Mouse (Mus musculus): ENCODE results near the gene Frmd6. TPM values are rescaled to one million over a fixed set of nuclear protein-coding genes. Genes with fewer than 3 reads are reported as not detected.

Gene Frmd6
- polyA plus RNA-seq, 1 experiment from 2014 or later, result 68.9 TPM

- DNase-seq (ENCODE audit: low spot score) (no peak), ATAC-seq (replicated peaks; ENCODE audit: insufficient number of reproducible peaks, low FRiP score, low TSS enrichment, low read depth) (no peak)
- Histone ChIP-seq H3K4me3 (ENCODE audit: low read depth, low read length) (no peak overlapping the region), H3K9ac (replicated peaks; ENCODE audit: low read length) (no peak overlapping the region), H3K36me3 (replicated peaks; ENCODE audit: control insufficient read depth, insufficient read depth, low read depth, low read length) (no peaks in the 10 kb centered on the region), H3K9me3 (replicated peaks; ENCODE audit: control insufficient read depth, low read length) (no peaks in the 10 kb centered on the region), H3K27me3 (ENCODE audit: control insufficient read depth, insufficient read depth, low read length) (no peaks in the 10 kb centered on the region), H3K27ac (replicated peaks; ENCODE audit: low read depth, low read length) (no peak overlapping the region), H3K4me1 (ENCODE audit: control insufficient read depth, insufficient read depth, low read length) (no peaks in the 10 kb centered on the region), H3K4me2 (ENCODE audit: low read depth, low read length) (no peak overlapping the region)
- WGBS, result 74% methylated on average over 7 of the region's 7 CpGs
These were observed 38.0 kb downstream of the Frmd6 start for GRCm38 (mm10) chr12:70863281-70863680.

DNA sequence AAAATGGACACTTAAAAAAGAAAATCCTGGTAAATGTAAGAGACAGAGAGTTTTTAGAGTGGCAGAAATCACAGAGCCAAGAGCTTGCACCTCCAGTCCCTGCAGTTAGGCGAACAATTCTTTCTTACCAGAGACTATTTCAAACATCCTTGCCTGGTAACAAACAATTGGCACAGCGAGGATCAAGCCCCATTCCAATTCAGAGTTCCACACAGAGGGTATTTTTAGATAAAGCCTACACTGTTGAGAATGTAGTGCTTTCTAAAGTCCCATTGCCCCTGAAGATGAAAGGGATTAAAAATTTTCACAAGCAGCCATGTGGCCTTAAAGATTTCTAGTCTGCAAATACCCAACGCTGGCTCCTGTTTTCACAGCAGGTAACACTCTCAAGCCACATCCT, 42.5 kb downstream of the Frmd6 start:
- no peak overlapping the region for H3K4me3 ChIP-seq (ENCODE audit: low read depth, low read length)
- H3K27me3 ChIP-seq (ENCODE audit: control insufficient read depth, insufficient read depth, low read length), result no peaks in the 10 kb centered on the region
- 44% methylated on average over 3 of the region's 3 CpGs for WGBS
- H3K27ac ChIP-seq (replicated peaks; ENCODE audit: low read depth, low read length), result no peak overlapping the region
- no peaks in the 10 kb centered on the region for H3K9me3 ChIP-seq (replicated peaks; ENCODE audit: control insufficient read depth, low read length)
- ATAC-seq (replicated peaks; ENCODE audit: insufficient number of reproducible peaks, low FRiP score, low TSS enrichment, low read depth), result no peak
- no peak overlapping the region for H3K4me2 ChIP-seq (ENCODE audit: low read depth, low read length)
- no peaks in the 10 kb centered on the region; the same call in 1 of the 2 replicates for H3K36me3 ChIP-seq (replicated peaks; ENCODE audit: control insufficient read depth, insufficient read depth, low read depth, low read length)
- no peaks in the 10 kb centered on the region for H3K4me1 ChIP-seq (ENCODE audit: control insufficient read depth, insufficient read depth, low read length)
- DNase-seq (ENCODE audit: low spot score), result no peak
- H3K9ac ChIP-seq (replicated peaks; ENCODE audit: low read length), result no peak overlapping the region

DNA sequence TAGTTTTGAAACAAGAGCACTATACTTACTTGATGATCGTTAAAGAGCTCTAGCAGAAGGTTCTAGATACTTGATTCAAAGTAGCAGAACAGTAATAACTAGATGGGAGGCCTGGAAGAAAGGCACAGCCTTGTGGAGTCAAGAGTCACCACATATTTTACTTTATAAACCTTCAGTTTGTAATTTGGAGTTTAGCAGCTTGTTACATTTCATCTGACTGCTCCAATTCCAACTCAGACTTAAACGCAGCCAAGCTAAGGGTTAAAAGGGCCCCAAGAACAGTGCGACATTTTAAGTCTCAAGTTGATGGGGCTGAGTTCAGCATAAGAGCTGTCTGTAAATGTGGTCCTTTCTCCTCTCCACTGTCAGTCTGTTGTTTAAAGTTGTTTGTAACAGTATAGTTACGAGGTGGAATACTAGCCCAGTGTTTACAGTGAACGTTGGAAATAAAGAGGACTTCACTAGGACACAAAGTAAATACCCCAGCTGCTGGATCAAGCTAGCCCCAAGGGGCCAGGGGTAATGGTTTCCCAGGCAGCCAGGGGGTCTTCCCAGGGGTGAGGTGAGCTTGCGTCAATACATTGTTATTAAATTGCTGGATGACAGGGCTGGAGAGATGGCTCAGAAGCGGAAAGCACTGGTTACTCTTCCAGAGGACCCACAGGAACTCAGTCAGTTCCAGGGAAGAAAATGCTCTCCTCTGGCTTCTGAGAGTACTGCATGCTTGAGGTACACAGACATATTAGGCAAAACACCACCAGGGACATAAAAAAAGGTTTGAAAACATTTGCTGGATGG, 43.1 kb downstream of the Frmd6 start:
- H3K9me3 ChIP-seq (replicated peaks; ENCODE audit: control insufficient read depth, low read length), result no peaks in the 10 kb centered on the region
- WGBS, result 30% methylated on average over 7 of the region's 7 CpGs
- no peaks in the 10 kb centered on the region for H3K4me1 ChIP-seq (ENCODE audit: control insufficient read depth, insufficient read depth, low read length)
- H3K4me2 ChIP-seq (ENCODE audit: low read depth, low read length), result no peak overlapping the region
- H3K27me3 ChIP-seq (ENCODE audit: control insufficient read depth, insufficient read depth, low read length), result no peaks in the 10 kb centered on the region
- H3K4me3 ChIP-seq (ENCODE audit: low read depth, low read length), result no peak overlapping the region
- H3K27ac ChIP-seq (replicated peaks; ENCODE audit: low read depth, low read length), result no peak overlapping the region
- H3K9ac ChIP-seq (replicated peaks; ENCODE audit: low read length), result no peak overlapping the region
- ATAC-seq (replicated peaks; ENCODE audit: insufficient number of reproducible peaks, low FRiP score, low TSS enrichment, low read depth), result peak; percentile 30; the same call in 1 of the 2 replicates
- no peaks in the 10 kb centered on the region; the same call in 1 of the 2 replicates for H3K36me3 ChIP-seq (replicated peaks; ENCODE audit: control insufficient read depth, insufficient read depth, low read depth, low read length)
- no peak for DNase-seq (ENCODE audit: low spot score)

GRCm38 (mm10) chr12:70868988-70869291, 43.6 kb downstream of the Frmd6 start:
- H3K9ac ChIP-seq (replicated peaks; ENCODE audit: low read length), result no peak overlapping the region
- no peak overlapping the region for H3K27ac ChIP-seq (replicated peaks; ENCODE audit: low read depth, low read length)
- WGBS, result 76% methylated on average over 9 of the region's 9 CpGs
- no peaks in the 10 kb centered on the region; the same call in 1 of the 2 replicates for H3K36me3 ChIP-seq (replicated peaks; ENCODE audit: control insufficient read depth, insufficient read depth, low read depth, low read length)
- H3K9me3 ChIP-seq (replicated peaks; ENCODE audit: control insufficient read depth, low read length), result no peaks in the 10 kb centered on the region
- H3K27me3 ChIP-seq (ENCODE audit: control insufficient read depth, insufficient read depth, low read length), result no peaks in the 10 kb centered on the region
- DNase-seq (ENCODE audit: low spot score) (no peak), ATAC-seq (replicated peaks; ENCODE audit: insufficient number of reproducible peaks, low FRiP score, low TSS enrichment, low read depth) (peak; percentile 40; the same call in 1 of the 2 replicates)
- H3K4me2 ChIP-seq (ENCODE audit: low read depth, low read length), result no peak overlapping the region
- H3K4me1 ChIP-seq (ENCODE audit: control insufficient read depth, insufficient read depth, low read length), result no peaks in the 10 kb centered on the region
- no peak overlapping the region for H3K4me3 ChIP-seq (ENCODE audit: low read depth, low read length)

GRCm38 (mm10) chr12:70873544-70873943, 48.2 kb downstream of the Frmd6 start:
- H3K4me1 ChIP-seq (ENCODE audit: control insufficient read depth, insufficient read depth, low read length), result no peaks in the 10 kb centered on the region
- 82% methylated on average over 6 of the region's 6 CpGs for WGBS
- no peak overlapping the region for H3K4me3 ChIP-seq (ENCODE audit: low read depth, low read length)
- H3K27ac ChIP-seq (replicated peaks; ENCODE audit: low read depth, low read length), result no peak overlapping the region
- no peak overlapping the region for H3K4me2 ChIP-seq (ENCODE audit: low read depth, low read length)
- no peaks in the 10 kb centered on the region; the same call in 1 of the 2 replicates for H3K36me3 ChIP-seq (replicated peaks; ENCODE audit: control insufficient read depth, insufficient read depth, low read depth, low read length)
- ATAC-seq (replicated peaks; ENCODE audit: insufficient number of reproducible peaks, low FRiP score, low TSS enrichment, low read depth) (no peak), DNase-seq (ENCODE audit: low spot score) (no peak)
- no peaks in the 10 kb centered on the region for H3K27me3 ChIP-seq (ENCODE audit: control insufficient read depth, insufficient read depth, low read length)
- H3K9me3 ChIP-seq (replicated peaks; ENCODE audit: control insufficient read depth, low read length), result no peaks in the 10 kb centered on the region
- no peak overlapping the region for H3K9ac ChIP-seq (replicated peaks; ENCODE audit: low read length)

GRCm38 (mm10) chr12:70876270-70876998, 51.1 kb downstream of the Frmd6 start:
- 90% methylated on average over 21 of the region's 21 CpGs for WGBS
- H3K4me2 ChIP-seq (ENCODE audit: low read depth, low read length), result no peak overlapping the region
- H3K27me3 ChIP-seq (ENCODE audit: control insufficient read depth, insufficient read depth, low read length), result no peaks in the 10 kb centered on the region
- DNase-seq (ENCODE audit: low spot score), result no peak
- H3K9ac ChIP-seq (replicated peaks; ENCODE audit: low read length), result no peak overlapping the region
- no peak overlapping the region for H3K4me3 ChIP-seq (ENCODE audit: low read depth, low read length)
- H3K9me3 ChIP-seq (replicated peaks; ENCODE audit: control insufficient read depth, low read length), result no peaks in the 10 kb centered on the region
- no peaks in the 10 kb centered on the region for H3K4me1 ChIP-seq (ENCODE audit: control insufficient read depth, insufficient read depth, low read length)
- no peaks in the 10 kb centered on the region; the same call in none of the 2 replicates for H3K36me3 ChIP-seq (replicated peaks; ENCODE audit: control insufficient read depth, insufficient read depth, low read depth, low read length)
- no peak for ATAC-seq (replicated peaks; ENCODE audit: insufficient number of reproducible peaks, low FRiP score, low TSS enrichment, low read depth)
- no peak overlapping the region for H3K27ac ChIP-seq (replicated peaks; ENCODE audit: low read depth, low read length)

- DNase-seq (ENCODE audit: low spot score) (no peak), ATAC-seq (replicated peaks; ENCODE audit: insufficient number of reproducible peaks, low FRiP score, low TSS enrichment, low read depth) (no peak)
- no peak overlapping the region for H3K27ac ChIP-seq (replicated peaks; ENCODE audit: low read depth, low read length)
- H3K27me3 ChIP-seq (ENCODE audit: control insufficient read depth, insufficient read depth, low read length), result no peaks in the 10 kb centered on the region
- H3K9me3 ChIP-seq (replicated peaks; ENCODE audit: control insufficient read depth, low read length), result no peaks in the 10 kb centered on the region
- no peak overlapping the region for H3K9ac ChIP-seq (replicated peaks; ENCODE audit: low read length)
- no peak overlapping the region for H3K4me2 ChIP-seq (ENCODE audit: low read depth, low read length)
- H3K4me3 ChIP-seq (ENCODE audit: low read depth, low read length), result no peak overlapping the region
- 91% methylated on average over 20 of the region's 20 CpGs for WGBS
- no peaks in the 10 kb centered on the region; the same call in none of the 2 replicates for H3K36me3 ChIP-seq (replicated peaks; ENCODE audit: control insufficient read depth, insufficient read depth, low read depth, low read length)
- H3K4me1 ChIP-seq (ENCODE audit: control insufficient read depth, insufficient read depth, low read length), result no peaks in the 10 kb centered on the region
These were observed 52.8 kb downstream of the Frmd6 start for GRCm38 (mm10) chr12:70877926-70878710.

Data from embryonic facial prominence, embryonic 11.5 days (tissue).